Mouse (Mus musculus) thymus, postnatal 36 days (tissue): ENCODE results near the gene Pgap2.
A peak's percentile ranks its signal among the peaks of the same experiment; 100 is the strongest.

Experiments
- DNase-seq, 2 experiments: peaks; one replicate each; pipeline ENCODE4 v3.0.0; 2022; ENCODE audit warnings: mixed read lengths in 2 of 2

Gene Pgap2

DNA sequence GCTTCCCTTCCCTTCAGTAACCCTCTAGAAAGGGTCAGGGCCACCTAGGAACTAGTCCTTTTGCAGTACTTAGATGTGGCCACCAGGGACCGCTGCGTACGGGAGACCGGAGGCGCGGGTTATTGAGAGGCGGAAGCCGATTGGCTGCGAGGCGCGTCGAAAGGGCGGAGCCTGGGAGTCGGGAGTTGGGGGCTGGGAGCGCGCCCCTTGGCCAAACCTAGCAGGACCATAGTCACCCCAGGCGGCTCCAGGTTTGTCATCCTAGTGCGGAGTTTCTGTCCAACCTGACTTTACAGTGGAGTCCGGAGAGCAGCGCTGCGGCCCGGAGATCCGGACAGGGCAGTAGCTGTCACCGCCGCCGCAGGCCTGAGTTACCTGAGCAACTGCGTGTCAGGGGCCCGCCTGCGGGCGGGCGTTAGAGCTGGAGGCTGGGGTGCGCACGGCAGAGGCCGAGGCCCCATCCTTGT, 57.1 kb downstream of the Pgap2 start:
- DNase-seq = peak; percentile 96 to 97

DNA sequence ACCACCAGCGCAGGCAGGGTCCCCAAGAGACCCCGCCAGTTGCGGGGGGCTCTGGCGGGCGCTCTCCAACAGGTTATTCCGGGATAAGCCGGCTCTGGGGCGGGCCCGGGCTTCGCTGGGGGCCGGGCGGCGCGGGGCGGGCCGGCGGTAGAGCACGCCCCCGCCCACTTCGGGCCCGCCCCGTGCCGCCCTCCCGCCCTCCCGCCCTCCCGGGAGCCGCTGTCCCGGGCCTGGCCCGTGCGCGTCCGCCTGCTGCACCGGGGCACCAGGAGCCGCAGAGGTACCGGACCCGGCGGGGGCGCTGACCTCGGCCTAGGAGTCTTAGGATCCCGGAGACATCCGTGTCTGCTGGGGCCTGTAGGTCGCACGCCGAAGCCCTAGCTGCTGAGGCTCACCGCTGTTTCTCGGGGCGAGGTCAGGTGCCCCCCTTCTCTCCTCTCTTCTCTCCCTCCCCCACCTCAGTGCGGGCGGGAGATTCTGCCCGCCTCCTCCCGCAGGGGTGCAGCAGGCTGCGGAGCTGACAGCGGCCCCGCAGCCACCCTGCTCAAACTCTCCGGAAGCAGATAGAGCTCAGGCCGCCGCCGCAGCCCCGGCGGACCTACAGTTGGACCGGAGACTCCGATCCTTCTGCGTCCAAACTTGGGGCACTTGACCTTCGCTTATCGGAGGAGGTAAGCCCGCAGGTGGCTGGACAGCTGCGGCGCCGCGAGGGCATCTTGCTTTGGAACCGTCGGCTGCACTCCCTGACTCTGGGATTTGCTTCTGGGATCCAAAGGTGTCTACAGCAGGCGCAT, 57.8 kb downstream of the Pgap2 start, which contains the start of gene Stim1:
TSS of gene Stim1 (plus strand) at position 206 of the 794 bp plus-strand sequence.
- DNase-seq = peak; percentile 75 to 85

DNA sequence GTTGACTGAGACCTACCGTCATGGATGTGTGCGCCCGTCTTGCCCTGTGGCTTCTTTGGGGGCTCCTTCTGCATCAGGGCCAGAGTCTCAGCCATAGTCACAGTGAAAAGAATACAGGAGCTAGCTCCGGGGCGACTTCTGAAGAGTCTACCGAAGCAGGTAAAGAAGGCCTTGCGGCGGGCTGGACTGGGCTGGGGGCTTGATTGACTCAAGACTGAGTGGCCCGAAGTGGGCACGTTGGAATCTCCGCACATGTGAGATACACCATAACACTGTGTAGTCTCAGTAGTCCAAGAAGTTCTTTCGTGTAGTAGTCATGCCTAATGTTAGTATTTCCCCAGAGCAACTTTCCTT, 58.4 kb downstream of the Pgap2 start:
- no peak for DNase-seq

DNA sequence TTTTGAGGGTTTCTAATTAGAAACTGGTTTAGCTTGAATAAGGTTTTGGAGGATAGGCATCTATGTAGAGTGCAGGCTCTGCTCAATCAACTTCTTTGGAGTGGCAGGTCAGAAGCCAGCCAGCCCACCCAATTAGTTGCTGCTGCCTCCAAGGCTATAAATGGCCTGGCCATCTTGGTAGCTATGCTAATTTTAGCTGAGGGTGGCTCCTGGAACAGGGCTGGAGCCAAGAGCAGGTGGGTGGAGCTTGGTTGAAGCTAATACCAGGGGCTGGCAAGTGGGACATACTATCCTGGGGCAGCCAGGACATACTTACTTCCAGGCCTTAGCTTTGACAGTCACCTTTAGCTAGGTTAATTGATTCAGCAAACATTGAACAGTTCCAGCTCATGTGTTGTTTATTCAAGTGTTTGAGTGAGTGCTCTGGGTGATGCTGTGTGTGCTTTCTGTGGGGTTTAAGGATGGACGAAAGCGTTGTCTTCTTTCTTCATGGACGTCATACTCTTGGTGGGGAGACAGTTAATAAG, 62.5 kb downstream of the Pgap2 start:
- DNase-seq = no peak

DNA sequence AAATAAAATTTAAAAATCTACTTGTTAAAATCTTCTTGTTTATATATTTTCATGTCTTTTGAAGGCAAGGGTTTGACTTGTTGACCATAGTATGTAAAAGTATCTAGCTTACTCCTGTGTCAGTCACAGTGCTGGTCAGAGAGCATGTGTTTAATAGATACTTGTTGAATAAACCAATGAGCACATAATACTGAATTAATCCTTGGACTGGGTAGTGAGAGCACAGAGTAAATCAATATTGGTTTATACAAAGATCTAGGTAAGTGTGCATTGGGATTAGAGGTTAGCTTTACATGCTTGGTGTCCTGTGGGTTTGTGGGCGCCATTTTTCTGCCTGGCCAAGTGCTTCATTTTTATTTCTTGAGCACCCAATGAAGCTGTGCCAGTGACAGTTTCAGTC, 71.4 kb downstream of the Pgap2 start:
- DNase-seq = no peak

DNA sequence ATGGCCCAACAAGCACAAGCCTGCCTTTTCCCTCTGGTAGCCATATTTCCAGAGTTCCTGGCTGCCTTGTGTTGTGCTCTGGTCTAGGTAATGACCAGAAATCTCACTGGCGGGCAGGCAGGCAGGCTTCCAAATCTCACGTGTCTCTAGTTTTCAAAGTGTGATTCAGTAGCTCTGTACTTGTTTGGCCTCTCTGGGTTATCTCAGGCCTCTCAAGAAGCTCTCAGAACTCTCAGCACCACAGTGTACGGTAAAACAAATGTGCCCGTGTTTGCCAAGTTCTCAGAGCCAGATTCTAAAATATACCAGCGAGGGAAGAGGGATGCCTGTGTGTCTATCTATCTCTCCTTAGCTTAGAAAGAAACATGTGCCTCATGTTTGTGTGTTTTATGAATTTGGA, 72.3 kb downstream of the Pgap2 start:
- no peak for DNase-seq
